Mouse (Mus musculus): ENCODE results near the gene Krt83.

DNA sequence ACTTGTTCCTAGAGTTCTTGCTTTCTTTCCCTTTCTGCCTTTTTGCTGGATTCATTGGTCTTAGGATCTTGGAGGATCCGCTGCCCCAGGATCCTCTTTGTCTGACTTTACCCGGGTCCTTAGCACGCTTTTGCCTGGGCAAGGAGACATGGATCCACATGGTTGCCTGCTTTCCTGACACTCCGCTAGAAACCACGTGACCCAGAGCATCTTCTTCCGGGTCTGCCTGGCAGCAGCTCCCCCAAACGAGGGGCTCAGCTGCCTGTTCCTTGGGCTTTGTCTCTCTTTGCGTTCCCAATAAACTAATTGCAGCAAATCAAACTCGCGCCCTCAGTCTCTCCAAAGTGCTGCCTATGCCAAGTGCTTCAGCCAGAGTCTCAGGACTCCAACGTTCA, 11.6 kb downstream of the Krt83 start:
- TF ChIP-seq CTCF (IDR thresholded peaks at IDR 0.05), result no peak
- TF ChIP-seq EP300 (IDR thresholded peaks at IDR 0.05), result no peak
